Mouse (Mus musculus) ovary, postnatal 14 days (tissue): ENCODE results near the gene Pus7l.

Source experiments
- DNase-seq: peaks from one replicate; pipeline ENCODE4 v3.0.0; 2022; ENCODE audit warnings: low spot score

Pus7l gene

GRCm38 (mm10) chr15:94543409-94544051 is at the start of gene Pus7l, which contains the start of gene Irak4:
TSS of gene Pus7l (minus strand) at chr15:94543547.
TSS of gene Irak4 (plus strand) at chr15:94543643.
- peak; percentile 81 for DNase-seq

GRCm38 (mm10) chr15:94591356-94591755 is 48.0 kb upstream of the Pus7l start:
- DNase-seq, result no peak

GRCm38 (mm10) chr15:94590083-94590482 is 46.7 kb upstream of the Pus7l start:
- no peak for DNase-seq

- DNase-seq, result peak; percentile 98
These were observed 46.1 kb upstream of the Pus7l start, which contains the start of gene Twf1 for GRCm38 (mm10) chr15:94589219-94590075. TSS of gene Twf1 (minus strand) at chr15:94589889.

DNA sequence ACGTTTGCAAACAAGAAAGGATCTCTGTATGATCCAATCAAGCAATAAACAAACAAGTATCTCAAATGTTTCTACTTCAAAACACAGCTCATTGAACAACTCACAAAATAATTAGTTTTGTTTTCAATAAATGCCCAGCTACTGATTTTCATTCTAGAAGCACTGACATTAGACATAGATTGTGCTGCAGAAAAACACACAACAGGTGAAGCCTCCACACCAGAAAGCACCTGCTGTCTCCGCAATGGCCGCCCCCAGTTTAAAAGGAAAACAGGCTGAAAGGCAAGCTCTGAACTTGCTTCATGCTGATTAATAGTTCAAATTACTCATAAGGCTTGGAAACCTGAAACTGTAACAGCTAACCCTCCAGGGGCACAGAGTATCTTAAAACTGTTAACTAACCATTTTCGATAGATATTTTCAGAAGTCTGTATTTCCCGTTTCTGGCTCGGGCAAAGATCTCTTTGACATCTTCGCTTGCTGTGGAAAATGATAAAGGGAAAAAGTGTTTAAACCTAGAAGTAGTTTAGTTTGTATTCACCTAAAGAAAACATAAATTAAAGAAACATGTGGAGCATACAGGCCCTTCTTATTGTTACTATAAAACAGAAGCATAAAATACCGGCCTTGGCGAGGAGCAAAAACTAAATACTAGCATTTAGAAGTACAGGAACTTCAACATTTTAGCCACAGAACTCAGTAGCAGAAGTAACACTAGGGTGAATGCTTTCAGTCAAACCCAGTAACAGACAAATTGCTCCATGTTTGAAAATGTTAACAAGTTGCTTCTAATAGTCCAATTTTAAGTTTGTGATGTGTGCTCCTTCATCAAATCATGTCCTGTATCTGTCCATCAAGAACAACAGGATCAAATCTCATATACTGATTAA is 44.7 kb upstream of the Pus7l start:
- no peak for DNase-seq

DNA sequence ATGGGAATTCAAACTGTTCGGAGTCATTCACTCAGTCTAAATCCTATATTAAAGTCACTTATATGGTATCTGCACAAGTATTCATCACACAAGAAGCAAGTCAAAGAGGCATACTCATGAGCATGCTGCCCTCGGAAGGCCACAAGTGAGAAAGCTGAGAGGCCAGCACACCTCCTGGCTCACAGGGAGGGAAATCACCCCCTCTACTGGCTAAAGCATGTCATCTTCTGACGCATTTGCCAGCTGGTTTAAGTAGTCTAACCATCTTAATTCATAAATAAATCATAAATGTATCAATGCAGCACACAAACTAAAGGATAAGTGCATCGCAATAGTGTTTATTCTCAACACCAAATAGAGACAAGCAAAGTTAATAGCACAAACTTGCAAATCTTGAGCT is 41.4 kb upstream of the Pus7l start:
- no peak for DNase-seq

DNA sequence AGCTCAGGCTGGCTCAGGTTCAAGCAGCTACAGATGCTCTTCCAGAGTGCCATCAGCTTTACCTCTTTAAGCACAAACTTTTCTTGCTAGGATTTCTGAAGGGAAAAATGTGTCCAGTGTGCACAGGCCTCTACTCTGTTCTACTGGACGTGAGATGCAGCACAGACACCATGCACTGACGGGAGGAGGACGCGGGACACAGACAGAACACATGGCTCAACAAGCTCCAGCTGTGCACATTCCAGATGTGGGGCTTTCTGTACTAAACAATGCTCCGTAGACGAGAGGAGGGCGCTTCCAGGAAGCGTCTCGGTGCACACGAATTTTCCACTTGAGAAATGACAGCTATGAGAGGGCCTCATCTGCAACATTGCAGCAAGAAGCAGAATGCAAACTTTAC is 39.8 kb upstream of the Pus7l start:
- DNase-seq, result no peak

- DNase-seq, result no peak
These were observed 38.8 kb upstream of the Pus7l start for GRCm38 (mm10) chr15:94582000-94582593.

DNA sequence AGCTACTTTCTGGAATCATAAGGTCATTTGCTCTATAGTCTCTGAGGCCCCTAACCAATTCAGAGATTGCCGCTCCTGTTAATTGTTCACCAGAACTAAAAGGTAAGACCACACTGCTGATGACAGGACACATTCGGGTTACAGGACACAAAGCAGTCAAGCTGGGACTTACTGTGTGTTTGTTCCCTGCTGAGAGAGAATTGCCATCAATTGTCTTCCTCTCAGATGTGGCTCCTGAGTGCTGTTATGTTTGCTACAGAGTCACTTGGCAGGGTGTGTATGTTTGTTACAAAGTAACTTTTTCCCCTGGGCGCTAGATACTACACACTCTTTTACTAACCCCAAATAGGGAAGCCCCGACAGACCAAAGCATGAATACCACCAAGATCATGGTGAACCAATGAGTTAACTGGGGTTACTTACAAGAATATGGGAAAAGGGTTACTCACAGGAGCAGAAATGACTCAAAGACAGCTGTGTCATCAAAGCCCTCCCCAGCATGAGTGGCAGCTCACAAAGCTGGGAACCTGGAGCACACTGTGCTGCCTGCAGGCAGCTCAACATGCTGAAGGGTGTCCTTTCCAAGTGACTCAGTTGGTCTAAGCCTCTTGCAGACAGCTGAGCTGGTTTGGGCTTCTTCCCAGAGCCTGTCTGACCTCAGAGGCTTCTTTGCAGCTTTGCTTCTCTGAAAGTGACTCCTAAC is 31.4 kb upstream of the Pus7l start:
- no peak for DNase-seq

DNA sequence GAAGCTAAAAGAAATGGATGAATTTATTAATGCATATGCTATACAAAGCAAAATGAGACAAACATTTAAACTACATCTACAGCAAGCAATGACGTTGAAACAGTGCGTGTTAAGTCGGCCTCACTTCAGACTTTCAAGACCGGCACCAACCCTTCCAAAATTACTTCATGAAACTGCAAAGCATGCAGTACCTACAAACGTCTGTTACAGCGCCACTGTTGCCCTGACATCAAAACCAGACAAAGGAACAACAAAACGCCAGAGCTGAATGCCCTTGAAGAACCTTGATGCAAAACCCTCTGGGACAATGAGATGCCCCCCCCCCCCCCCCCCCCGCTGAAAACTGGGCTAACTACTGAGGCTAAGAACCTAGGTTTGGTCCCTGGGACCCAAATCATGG is 29.4 kb upstream of the Pus7l start:
- DNase-seq, result no peak

DNA sequence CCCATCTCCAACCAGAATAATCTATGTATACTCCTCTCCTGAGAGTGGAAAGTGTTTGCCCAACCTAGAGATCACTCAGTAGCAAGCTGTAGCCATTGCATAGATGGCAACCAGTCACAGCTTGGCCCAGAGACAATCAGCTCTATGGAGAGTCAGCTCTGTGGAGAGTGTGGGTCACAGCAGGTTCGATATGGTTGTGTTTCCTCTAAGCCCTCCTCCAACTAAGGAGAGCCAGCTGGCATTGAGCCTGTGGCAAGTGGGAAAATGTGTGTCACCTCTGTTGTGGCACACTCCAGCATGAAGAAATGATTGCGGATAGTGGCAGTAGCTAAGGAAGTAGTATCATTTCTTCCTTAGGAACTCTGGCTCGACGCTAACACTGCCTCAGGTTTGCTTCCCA is 28.2 kb upstream of the Pus7l start:
- no peak for DNase-seq

DNA sequence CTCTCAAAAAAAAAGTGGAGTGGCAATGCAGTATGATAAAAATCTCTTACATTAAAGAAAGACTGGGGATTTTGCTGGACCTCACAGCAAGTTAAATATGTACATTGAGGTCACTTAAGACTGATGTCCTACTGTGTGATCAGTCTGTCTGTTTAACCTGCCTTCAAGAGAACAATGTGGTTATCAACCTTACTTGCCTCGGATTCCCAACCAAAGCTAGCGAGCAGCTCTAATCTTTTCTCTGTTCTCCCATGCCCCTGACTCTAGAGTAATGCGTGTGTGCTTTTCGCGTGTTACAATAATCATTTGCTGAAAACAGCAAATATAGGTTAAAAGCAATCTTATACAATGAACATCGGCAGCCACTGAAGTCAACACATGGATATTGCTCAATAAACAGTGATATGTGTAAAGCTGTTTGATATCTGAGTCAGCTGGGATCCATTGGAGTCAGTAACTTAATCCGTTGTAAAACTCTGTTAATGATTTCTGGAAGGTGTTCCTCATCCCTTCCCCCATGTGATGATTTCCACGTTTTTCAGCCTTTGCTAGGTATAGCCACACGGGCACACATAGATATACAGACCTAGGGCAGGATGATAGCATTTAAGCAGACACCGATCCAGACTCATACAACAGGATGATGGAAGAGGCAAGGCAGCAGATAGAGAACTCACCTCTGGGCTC is 25.3 kb upstream of the Pus7l start:
- no peak for DNase-seq

DNA sequence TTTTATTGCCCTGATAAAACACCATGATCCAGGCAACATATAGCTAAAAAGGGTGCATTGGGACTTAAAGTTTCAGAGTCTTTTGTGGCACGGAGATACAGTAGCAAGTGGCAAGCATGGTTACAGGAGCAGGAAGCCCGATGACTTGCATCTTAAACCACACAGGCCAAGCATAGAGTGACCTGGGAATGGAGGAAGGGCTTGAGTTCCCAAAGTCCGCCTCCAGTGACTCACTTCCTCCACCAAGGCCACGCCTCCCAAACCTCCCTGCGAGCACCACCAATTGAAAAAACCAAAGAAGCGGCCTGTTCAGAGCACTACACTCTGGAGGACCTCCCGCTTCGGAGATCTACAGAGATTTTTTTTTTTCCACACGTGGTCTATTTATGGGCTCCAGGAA is 22.5 kb upstream of the Pus7l start:
- no peak for DNase-seq

GRCm38 (mm10) chr15:94564909-94565308 is 21.6 kb upstream of the Pus7l start:
- no peak for DNase-seq

DNA sequence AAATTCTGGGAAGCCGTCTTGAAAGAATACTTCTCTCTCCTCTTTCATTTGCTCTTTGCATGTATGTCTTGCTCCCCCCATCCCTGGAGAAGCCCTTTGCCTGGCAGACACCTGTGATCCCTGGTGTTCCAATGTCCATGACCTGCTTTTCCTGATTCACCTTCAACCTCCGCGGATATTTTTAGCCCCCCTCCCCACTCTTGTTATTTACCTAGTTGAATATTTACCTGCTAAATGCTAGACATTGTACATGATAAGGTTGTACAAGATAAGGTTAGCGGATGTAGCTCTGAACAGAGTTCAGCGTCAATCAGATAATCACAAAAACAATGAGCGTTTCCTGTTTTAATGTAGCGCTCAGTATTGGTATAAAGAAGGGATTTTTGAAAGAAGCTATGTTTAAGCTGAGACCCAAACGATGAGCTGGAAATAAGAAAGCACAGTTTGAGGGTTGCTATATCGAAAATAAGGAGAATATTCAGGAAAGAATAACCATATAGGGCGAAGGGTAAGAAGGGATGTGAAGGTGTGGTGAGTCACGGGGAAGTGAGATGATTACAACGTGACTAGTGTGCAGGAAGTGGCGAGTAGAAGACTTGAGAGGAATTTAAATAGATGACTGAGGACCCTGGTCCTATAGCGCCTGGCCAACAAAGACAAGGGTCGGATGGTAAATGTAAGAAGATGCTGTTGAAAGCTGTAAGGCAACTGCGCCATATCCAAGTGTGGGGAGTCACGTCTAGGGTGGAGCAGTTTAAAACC is 15.7 kb upstream of the Pus7l start:
- DNase-seq, result no peak

DNA sequence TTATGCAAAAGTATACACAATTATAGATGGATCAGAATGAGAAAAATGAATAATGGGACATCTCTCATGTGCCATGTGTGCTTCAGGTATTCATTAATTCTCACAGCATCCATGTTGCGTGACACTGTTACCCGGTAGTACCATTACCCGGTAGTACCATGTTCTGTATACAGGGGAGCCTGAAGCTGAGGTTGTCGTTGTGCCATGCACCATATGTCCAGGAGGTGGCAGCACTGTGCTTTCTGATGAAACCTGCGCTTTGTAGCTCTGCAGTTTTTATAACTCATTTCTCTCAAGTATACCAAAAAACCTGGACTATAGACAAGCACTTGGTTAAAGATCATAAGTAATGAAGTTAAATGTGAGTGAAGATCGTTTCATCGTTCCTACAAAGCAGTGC is 14.1 kb upstream of the Pus7l start:
- peak; percentile 83 for DNase-seq

DNA sequence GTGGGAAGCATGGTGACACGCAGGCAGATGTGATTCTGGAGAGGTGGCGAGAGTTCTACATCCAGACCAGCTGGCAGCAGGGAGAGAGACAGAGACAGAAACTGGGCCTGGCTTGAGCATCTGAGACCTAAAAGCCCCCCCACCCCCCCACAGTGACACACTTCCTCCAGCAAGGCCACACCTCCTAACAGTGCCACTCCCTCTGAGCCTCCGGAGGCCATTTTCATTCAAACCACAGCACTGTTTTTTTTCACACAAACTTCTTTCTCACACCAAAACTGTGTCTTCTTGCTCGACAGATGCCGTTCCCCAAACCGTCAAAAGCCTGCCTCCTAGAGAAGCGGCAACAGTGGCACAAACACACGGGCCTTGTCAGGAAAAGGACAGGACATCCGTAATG is 10.2 kb upstream of the Pus7l start:
- no peak for DNase-seq

DNA sequence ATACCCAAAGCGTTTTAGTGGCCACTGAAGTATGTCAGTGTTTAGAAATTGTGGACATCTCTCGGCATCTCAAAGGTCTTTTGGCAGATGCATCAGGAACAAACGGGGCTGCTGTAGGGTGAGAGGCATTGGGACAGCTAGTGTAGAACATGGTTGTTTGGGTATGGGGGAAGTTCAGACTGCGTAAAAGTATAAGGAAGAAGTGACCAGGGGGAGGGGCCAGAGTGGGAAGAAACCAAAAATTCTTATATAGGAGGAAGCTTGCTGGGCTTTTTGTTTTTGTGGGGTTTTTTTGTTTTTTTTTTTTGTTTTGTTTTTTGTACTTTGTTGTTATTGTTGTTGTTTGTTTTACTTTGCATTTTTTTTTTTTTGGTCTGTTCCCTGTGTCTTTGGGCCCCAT is 1.5 kb upstream of the Pus7l start:
- no peak for DNase-seq

- DNase-seq, result no peak
These were observed 797 bp upstream of the Pus7l start for GRCm38 (mm10) chr15:94544052-94544636.
